Mouse (Mus musculus) brain, adult 10 weeks (tissue): Measurements from ENCODE around the gene Zfp408. TPM values are rescaled to one million over a fixed set of nuclear protein-coding genes. Genes with fewer than 3 reads are reported as not detected.

Experiments used
- polyA plus RNA-seq: library from polyadenylated mRNA; stranded (reverse); fragments of 350-450 nt; fragmentation: Illumina TruSeq; extraction: RNeasy Lipid Tissue Mini Kit (QIAGEN cat#74804); gene quantifications from one replicate; pipeline ENCODE4 v1.2.3, GENCODE M21; 2015; ENCODE audit warnings: low read depth, low replicate concordance

The Zfp408 gene
- 8.0 TPM for polyA plus RNA-seq

DNA sequence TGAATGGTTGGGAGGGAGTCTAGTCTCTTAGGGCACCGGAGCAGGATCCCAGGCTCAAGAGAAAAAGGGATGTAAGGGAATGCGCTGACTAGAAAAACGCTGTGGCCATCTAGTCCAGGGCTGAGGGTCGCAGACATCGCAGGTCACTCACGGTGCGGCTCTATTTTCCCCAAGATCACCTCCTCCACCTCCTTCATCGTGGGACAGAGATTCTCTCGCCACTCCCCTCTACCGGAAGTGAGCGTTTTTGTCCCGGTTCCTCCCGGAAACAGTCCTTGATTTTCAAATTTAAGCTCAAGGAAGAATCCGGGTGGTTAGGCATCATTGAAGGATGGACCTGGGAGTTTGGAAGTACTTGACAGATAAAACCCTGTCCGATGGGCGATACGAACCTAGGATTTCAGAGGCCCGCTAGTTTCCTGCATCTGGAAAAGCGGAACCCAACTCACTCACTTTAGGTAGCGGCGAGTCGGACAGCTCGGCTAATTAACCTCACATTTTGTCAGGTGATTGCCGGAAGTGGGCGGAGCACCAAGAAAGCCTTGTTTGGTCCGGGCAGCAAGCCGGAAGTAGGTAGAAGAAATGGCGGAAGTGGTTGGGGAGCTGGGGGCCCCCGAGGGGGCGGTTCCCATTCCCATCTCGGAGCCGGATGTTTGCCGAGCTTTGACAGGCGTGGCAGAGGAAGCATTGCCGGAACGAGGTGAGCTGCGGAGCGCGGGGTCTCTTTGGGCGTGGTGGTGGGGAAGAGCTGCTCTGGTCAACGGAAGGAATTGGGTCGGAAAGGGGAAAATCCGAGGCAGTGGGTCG lies at the start of gene Zfp408, which contains the start of gene Arhgap1:
Gene Zfp408 (minus strand): TSS at position 239 of the 807 bp plus-strand sequence.
Gene Arhgap1 (plus strand): TSS at position 308 of the 807 bp plus-strand sequence.

DNA sequence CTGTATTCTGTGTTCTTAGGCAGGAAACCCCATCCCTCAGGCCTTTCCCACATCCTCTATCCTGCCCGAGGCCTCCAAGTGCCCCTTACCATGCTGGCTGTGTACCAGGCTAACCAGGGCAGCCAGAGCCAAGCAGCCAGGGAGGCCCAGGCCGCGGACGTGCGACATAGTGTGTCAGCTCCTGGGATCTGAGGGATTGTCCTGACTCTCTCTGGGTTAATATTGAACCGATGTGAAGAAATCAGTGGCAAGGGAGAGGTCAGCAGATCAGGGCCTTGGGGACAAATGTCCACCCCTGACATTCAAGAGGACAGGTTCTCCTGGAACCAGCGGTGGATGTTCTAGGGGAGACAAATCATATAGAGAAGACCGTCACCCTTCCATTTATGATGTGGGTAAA lies 13.4 kb downstream of the Zfp408 start, which contains the start of gene F2:
Gene F2 (minus strand): TSS at position 186 of the 400 bp plus-strand sequence.

Other genes starting within 250 kb of the Zfp408 start
- gene 1110051M20Rik, start 205.1 kb downstream of the Zfp408 start, polyA plus RNA-seq = 114 TPM
- gene Lrp4, start 192.3 kb downstream of the Zfp408 start, polyA plus RNA-seq = 9.5 TPM
- 67.3 TPM for gene Ckap5, start 123.0 kb downstream of the Zfp408 start, polyA plus RNA-seq
- gene F2, start 13.4 kb downstream of the Zfp408 start, polyA plus RNA-seq = not detected
- 54.4 TPM for gene Arhgap1, start 69 bp upstream of the Zfp408 start, polyA plus RNA-seq
- 78.6 TPM for gene Atg13, start 60.8 kb upstream of the Zfp408 start, polyA plus RNA-seq
- gene Harbi1, start 61.1 kb upstream of the Zfp408 start, polyA plus RNA-seq = 11.6 TPM
- 30.2 TPM for gene Ambra1, start 80.3 kb upstream of the Zfp408 start, polyA plus RNA-seq